Mouse (Mus musculus): ENCODE data around the gene Cabp1. TPM values are rescaled to one million over a fixed set of nuclear protein-coding genes. Genes with fewer than 3 reads are reported as not detected.

The Cabp1 gene
- polyA plus RNA-seq, 1 experiment from 2014 or later = 1.3 TPM

DNA sequence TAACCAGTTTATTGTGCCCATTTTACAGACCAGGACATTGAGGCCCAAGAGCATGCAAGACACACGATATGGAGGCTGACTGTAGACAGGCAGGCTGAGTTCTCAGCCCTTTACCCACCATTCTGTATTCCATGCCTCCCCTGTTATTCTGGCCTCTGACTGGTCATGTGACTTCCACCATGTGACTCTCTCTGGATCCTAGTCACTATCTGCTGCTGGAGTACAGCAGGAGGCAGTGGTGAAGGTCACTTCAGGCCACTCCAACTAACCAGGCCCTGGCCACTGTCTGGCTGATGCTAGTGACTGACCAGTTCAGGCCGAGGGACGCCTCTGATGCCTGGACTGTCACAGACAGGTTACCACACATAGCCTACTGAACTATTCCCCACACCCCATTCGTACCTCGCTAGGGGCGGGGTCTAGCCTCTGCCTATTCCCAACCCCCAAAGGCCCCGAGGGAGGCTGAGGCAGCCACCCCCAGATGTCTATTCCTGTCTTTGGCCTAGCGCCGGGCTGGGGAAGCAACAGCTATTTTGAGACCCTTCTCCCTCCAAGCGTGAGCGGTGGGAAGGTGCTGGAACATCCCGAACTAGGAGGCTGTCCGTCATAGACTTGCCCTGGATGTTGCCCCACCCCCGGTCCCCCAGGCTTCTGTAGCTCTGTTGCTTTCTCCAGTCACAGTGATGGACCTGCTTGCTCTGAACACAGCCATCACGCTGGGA is 36.8 kb upstream of the Cabp1 start:
- ATAC-seq (ENCODE audit: insufficient number of reproducible peaks, low FRiP score, low TSS enrichment, low read depth) = no peak
- peaks cover 17% of the 10 kb centered on the region for H3K4me1 ChIP-seq
- no peak overlapping the region for H3K27ac ChIP-seq
- peaks cover 20% of the 10 kb centered on the region; the same call in 1 of the 2 replicates for H3K27me3 ChIP-seq
- H3K9me3 ChIP-seq = no peaks in the 10 kb centered on the region
- H3K36me3 ChIP-seq = no peaks in the 10 kb centered on the region
- no peak overlapping the region for H3K4me3 ChIP-seq
- 46% methylated on average over 15 of the region's 15 CpGs for WGBS
- no peak overlapping the region for H3K4me2 ChIP-seq
- no peak overlapping the region for H3K9ac ChIP-seq

GRCm38 (mm10) chr5:115222485-115222884 is 28.3 kb upstream of the Cabp1 start:
- H3K4me1 ChIP-seq = peaks cover 10% of the 10 kb centered on the region; the same call in 1 of the 2 replicates
- no peak overlapping the region for H3K4me3 ChIP-seq
- H3K9me3 ChIP-seq = no peaks in the 10 kb centered on the region
- H3K9ac ChIP-seq = no peak overlapping the region
- no peak for ATAC-seq (ENCODE audit: insufficient number of reproducible peaks, low FRiP score, low TSS enrichment, low read depth)
- no peaks in the 10 kb centered on the region for H3K27me3 ChIP-seq
- no peaks in the 10 kb centered on the region for H3K36me3 ChIP-seq
- H3K27ac ChIP-seq = no peak overlapping the region
- WGBS = 72% methylated on average over 3 of the region's 3 CpGs
- no peak overlapping the region for H3K4me2 ChIP-seq

GRCm38 (mm10) chr5:115220931-115221640 is 26.9 kb upstream of the Cabp1 start:
- H3K4me2 ChIP-seq = no peak overlapping the region
- H3K27ac ChIP-seq = no peak overlapping the region
- 26% methylated on average over 13 of the region's 13 CpGs for WGBS
- no peaks in the 10 kb centered on the region for H3K36me3 ChIP-seq
- peaks cover 10% of the 10 kb centered on the region; the same call in 1 of the 2 replicates for H3K4me1 ChIP-seq
- no peak for ATAC-seq (ENCODE audit: insufficient number of reproducible peaks, low FRiP score, low TSS enrichment, low read depth)
- no peaks in the 10 kb centered on the region for H3K9me3 ChIP-seq
- no peaks in the 10 kb centered on the region for H3K27me3 ChIP-seq
- no peak overlapping the region for H3K9ac ChIP-seq
- H3K4me3 ChIP-seq = no peak overlapping the region

GRCm38 (mm10) chr5:115217998-115218397 is 23.8 kb upstream of the Cabp1 start:
- WGBS = 87% methylated on average over 12 of the region's 12 CpGs
- Histone ChIP-seq H3K27ac (no peak overlapping the region), H3K4me1 (peaks cover 17% of the 10 kb centered on the region; the same call in 1 of the 2 replicates), H3K9ac (no peak overlapping the region), H3K9me3 (no peaks in the 10 kb centered on the region), H3K27me3 (peaks cover 5% of the 10 kb centered on the region; the same call in 1 of the 2 replicates), H3K4me2 (no peak overlapping the region), H3K36me3 (no peaks in the 10 kb centered on the region), H3K4me3 (no peak overlapping the region)
- ATAC-seq (ENCODE audit: insufficient number of reproducible peaks, low FRiP score, low TSS enrichment, low read depth) = no peak

DNA sequence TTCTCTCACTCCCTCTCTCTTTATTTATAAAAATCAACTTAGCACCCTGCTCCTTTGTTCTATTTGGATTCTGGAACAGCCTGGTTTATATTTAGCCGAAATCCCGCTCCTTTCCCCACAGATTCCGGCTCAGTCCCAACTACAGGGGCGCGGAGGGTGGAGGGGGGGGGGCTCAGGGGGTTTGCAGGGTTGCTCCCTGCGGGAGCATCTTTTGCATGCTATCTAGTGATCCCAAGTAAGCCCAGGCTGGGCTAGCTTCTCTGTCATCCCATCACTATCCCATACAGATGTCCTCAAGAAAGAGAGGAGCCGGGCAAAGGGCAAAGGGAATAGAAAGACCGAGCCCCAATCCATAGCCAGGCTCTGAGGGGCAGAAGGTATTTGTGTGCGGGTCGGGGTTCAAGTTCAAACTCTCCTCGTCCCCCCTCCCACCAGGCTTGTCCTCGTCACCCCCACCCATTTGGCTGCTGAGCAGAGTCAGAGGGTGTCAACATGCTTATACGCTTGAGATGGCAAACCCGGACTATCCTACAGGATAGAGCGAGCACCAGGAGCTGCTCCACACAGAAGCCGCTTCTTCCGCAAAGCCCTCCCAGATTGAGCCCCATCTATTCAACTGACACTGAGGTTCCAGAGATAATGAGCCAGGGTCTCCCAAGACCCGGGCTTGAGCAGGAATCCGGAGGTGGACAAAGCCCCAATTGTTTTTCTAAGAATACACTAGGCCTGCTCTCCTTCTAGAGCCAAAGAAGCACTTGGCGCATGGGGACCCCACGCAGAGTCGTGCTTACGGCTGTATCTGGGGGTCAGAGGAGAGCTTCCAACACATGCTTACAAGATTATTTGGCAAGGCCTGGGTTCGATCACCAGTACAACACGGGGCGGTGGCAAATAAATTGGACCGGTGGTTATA is 21.3 kb upstream of the Cabp1 start:
- Histone ChIP-seq H3K9ac (peak overlapping the region; percentile 24; the same call in 1 of the 2 replicates), H3K36me3 (no peaks in the 10 kb centered on the region), H3K4me2 (peak overlapping the region; percentile 63), H3K4me1 (peaks cover 7% of the 10 kb centered on the region; the same call in 1 of the 2 replicates), H3K27ac (no peak overlapping the region), H3K9me3 (no peaks in the 10 kb centered on the region), H3K4me3 (peak overlapping the region; percentile 43), H3K27me3 (peaks cover 5% of the 10 kb centered on the region; the same call in 1 of the 2 replicates)
- 26% methylated on average over 27 of the region's 27 CpGs for WGBS
- no peak for ATAC-seq (ENCODE audit: insufficient number of reproducible peaks, low FRiP score, low TSS enrichment, low read depth)

GRCm38 (mm10) chr5:115214864-115215263 is 20.7 kb upstream of the Cabp1 start:
- Histone ChIP-seq H3K9me3 (no peaks in the 10 kb centered on the region), H3K4me2 (peak overlapping the region; percentile 63), H3K4me1 (peaks cover 7% of the 10 kb centered on the region; the same call in 1 of the 2 replicates), H3K36me3 (no peaks in the 10 kb centered on the region), H3K9ac (peak overlapping the region; percentile 24; the same call in 1 of the 2 replicates), H3K27me3 (peaks cover 5% of the 10 kb centered on the region; the same call in 1 of the 2 replicates), H3K4me3 (peak overlapping the region; percentile 43), H3K27ac (no peak overlapping the region)
- under 1% methylated on average over 17 of the region's 17 CpGs for WGBS
- ATAC-seq (ENCODE audit: insufficient number of reproducible peaks, low FRiP score, low TSS enrichment, low read depth) = no peak

- H3K9me3 ChIP-seq = no peaks in the 10 kb centered on the region
- no peak overlapping the region for H3K27ac ChIP-seq
- no peaks in the 10 kb centered on the region for H3K36me3 ChIP-seq
- H3K27me3 ChIP-seq = peaks cover 5% of the 10 kb centered on the region; the same call in 1 of the 2 replicates
- 35% methylated on average over 4 of the region's 4 CpGs for WGBS
- no peak for ATAC-seq (ENCODE audit: insufficient number of reproducible peaks, low FRiP score, low TSS enrichment, low read depth)
- peaks cover 11% of the 10 kb centered on the region; the same call in 1 of the 2 replicates for H3K4me1 ChIP-seq
- H3K9ac ChIP-seq = no peak overlapping the region
- no peak overlapping the region for H3K4me2 ChIP-seq
- no peak overlapping the region for H3K4me3 ChIP-seq
These were observed 18.7 kb upstream of the Cabp1 start for GRCm38 (mm10) chr5:115212861-115213260.

- peaks cover 5% of the 10 kb centered on the region; the same call in 1 of the 2 replicates for H3K27me3 ChIP-seq
- H3K36me3 ChIP-seq = no peaks in the 10 kb centered on the region
- H3K9ac ChIP-seq = no peak overlapping the region
- H3K4me2 ChIP-seq = no peak overlapping the region
- no peak overlapping the region for H3K4me3 ChIP-seq
- no peak for ATAC-seq (ENCODE audit: insufficient number of reproducible peaks, low FRiP score, low TSS enrichment, low read depth)
- H3K27ac ChIP-seq = no peak overlapping the region
- H3K9me3 ChIP-seq = no peaks in the 10 kb centered on the region
- WGBS = 78% methylated on average over 9 of the region's 9 CpGs
- H3K4me1 ChIP-seq = peaks cover 11% of the 10 kb centered on the region; the same call in 1 of the 2 replicates
These were observed 18.3 kb upstream of the Cabp1 start for GRCm38 (mm10) chr5:115212451-115212850.

GRCm38 (mm10) chr5:115210380-115210779 is 16.2 kb upstream of the Cabp1 start:
- Histone ChIP-seq H3K27ac (no peak overlapping the region), H3K27me3 (no peaks in the 10 kb centered on the region), H3K4me3 (no peak overlapping the region), H3K36me3 (no peaks in the 10 kb centered on the region), H3K4me2 (no peak overlapping the region), H3K9ac (no peak overlapping the region), H3K4me1 (peaks cover 10% of the 10 kb centered on the region; the same call in 1 of the 2 replicates), H3K9me3 (no peaks in the 10 kb centered on the region)
- WGBS = 8% methylated on average over 1 of the region's 1 CpGs
- ATAC-seq (ENCODE audit: insufficient number of reproducible peaks, low FRiP score, low TSS enrichment, low read depth) = no peak

DNA sequence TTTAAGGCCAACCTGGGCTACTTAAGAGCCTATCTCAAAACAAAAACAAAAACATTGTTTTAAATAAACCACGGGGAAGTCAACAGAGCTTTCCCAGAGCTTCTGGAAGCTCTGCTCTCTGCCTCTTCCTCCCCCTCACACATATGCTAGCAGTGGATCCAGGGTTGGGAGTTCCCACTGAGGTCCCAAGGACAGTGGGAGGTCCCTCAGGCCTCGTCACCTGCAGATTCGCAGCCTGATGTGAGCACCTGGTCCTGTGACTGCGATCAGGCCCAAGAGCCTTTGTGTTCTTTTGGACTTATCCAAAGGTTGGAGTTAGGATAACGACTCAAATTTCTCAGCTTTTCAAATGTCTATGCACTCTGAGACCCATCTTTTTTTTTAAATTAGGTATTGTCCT is 14.4 kb upstream of the Cabp1 start:
- no peaks in the 10 kb centered on the region for H3K36me3 ChIP-seq
- ATAC-seq (ENCODE audit: insufficient number of reproducible peaks, low FRiP score, low TSS enrichment, low read depth) = no peak
- no peak overlapping the region for H3K4me2 ChIP-seq
- H3K4me1 ChIP-seq = peaks cover 17% of the 10 kb centered on the region
- no peak overlapping the region for H3K9ac ChIP-seq
- no peak overlapping the region for H3K4me3 ChIP-seq
- no peak overlapping the region for H3K27ac ChIP-seq
- H3K27me3 ChIP-seq = 0 out of 2 replicates have a peak, but pooled peaks cover 7% of the 10 kb centered on the region
- H3K9me3 ChIP-seq = no peaks in the 10 kb centered on the region
- WGBS = 60% methylated on average over 5 of the region's 5 CpGs

DNA sequence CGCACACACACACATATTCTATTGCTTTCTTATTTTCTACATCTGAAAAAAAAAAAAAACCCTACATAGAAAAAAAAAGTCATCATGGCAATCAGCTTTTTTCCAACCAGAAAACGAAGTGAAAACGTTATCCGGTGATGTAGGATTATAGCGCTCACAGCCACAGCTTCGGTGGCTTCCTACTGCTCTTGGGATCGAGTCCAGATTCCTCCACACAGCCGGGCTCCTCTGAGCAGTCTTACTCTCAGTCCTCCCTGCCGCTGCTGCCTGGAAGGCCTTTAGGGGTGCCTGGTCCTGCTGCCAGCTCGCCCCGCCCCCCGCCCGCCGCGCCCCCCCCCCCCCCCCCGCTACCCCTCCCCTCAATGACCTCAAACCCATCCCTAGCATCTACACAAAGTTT is 13.7 kb upstream of the Cabp1 start:
- WGBS = 12% methylated on average over 9 of the region's 16 CpGs
- Histone ChIP-seq H3K36me3 (no peaks in the 10 kb centered on the region), H3K4me1 (peaks cover 17% of the 10 kb centered on the region), H3K27me3 (0 out of 2 replicates have a peak, but pooled peaks cover 7% of the 10 kb centered on the region), H3K9me3 (no peaks in the 10 kb centered on the region), H3K27ac (no peak overlapping the region), H3K9ac (no peak overlapping the region), H3K4me3 (no peak overlapping the region), H3K4me2 (no peak overlapping the region)
- ATAC-seq (ENCODE audit: insufficient number of reproducible peaks, low FRiP score, low TSS enrichment, low read depth) = no peak
